Mouse (Mus musculus): ENCODE results near the gene Gm20521. TPM values are rescaled to one million over a fixed set of nuclear protein-coding genes. Genes with fewer than 3 reads are reported as not detected.

The Gm20521 gene
- polyA plus RNA-seq, 1 experiment from 2014 or later, result 0.25 TPM

GRCm38 (mm10) chr14:54929801-54930200 lies 46.6 kb downstream of the Gm20521 start:
- 76% methylated on average over 5 of the region's 5 CpGs for WGBS
- Histone ChIP-seq H3K9me3 (no peaks in the 10 kb centered on the region), H3K27me3 (replicated peaks; ENCODE audit: low read depth, poor library complexity, severe bottlenecking) (peaks cover 11% of the 10 kb centered on the region), H3K36me3 (replicated peaks) (no peaks in the 10 kb centered on the region), H3K4me3 (no peak overlapping the region), H3K27ac (replicated peaks) (0 out of 2 replicates have a peak overlapping the region, but pooled peaks have one; percentile 44), H3K4me1 (peaks cover 62% of the 10 kb centered on the region)
- no peak for DNase-seq (ENCODE audit: low spot score)

GRCm38 (mm10) chr14:54930431-54930830 lies 47.2 kb downstream of the Gm20521 start:
- H3K27me3 ChIP-seq (replicated peaks; ENCODE audit: low read depth, poor library complexity, severe bottlenecking), result peaks cover 11% of the 10 kb centered on the region
- peak overlapping the region; percentile 44; the same call in 1 of the 2 replicates for H3K27ac ChIP-seq (replicated peaks)
- H3K4me1 ChIP-seq, result peaks cover 60% of the 10 kb centered on the region
- no peaks in the 10 kb centered on the region for H3K36me3 ChIP-seq (replicated peaks)
- 30% methylated on average over 2 of the region's 2 CpGs for WGBS
- H3K4me3 ChIP-seq, result no peak overlapping the region
- H3K9me3 ChIP-seq, result no peaks in the 10 kb centered on the region
- no peak for DNase-seq (ENCODE audit: low spot score)

GRCm38 (mm10) chr14:54932645-54933150 lies 49.5 kb downstream of the Gm20521 start, which contains the start of gene Il25:
Gene Il25 (plus strand): TSS chr14:54932695.
- Histone ChIP-seq H3K9me3 (no peaks in the 10 kb centered on the region), H3K27me3 (replicated peaks; ENCODE audit: low read depth, poor library complexity, severe bottlenecking) (peaks cover 11% of the 10 kb centered on the region), H3K4me3 (no peak within 1 kb of the TSS), H3K36me3 (replicated peaks) (no peaks in the 10 kb centered on the region), H3K4me1 (peaks cover 51% of the 10 kb centered on the region), H3K27ac (replicated peaks) (peak within 1 kb of the TSS; percentile 49; the same call in 1 of the 2 replicates)
- WGBS, result 35% methylated on average over 6 of the region's 6 CpGs
- peak; percentile 20 for DNase-seq (ENCODE audit: low spot score)

GRCm38 (mm10) chr14:54935904-54936830 lies 52.9 kb downstream of the Gm20521 start, which contains the start of gene Cmtm5:
Gene Cmtm5 (plus strand): TSS chr14:54936261.
- H3K9me3 ChIP-seq, result no peaks in the 10 kb centered on the region
- no peaks in the 10 kb centered on the region for H3K36me3 ChIP-seq (replicated peaks)
- DNase-seq (ENCODE audit: low spot score), result peak; percentile 38
- 21% methylated on average over 8 of the region's 8 CpGs for WGBS
- H3K4me3 ChIP-seq, result peak within 1 kb of the TSS; percentile 26; the same call in 1 of the 2 replicates
- peak within 1 kb of the TSS; percentile 84 for H3K27ac ChIP-seq (replicated peaks)
- H3K4me1 ChIP-seq, result peaks cover 38% of the 10 kb centered on the region
- no peaks in the 10 kb centered on the region for H3K27me3 ChIP-seq (replicated peaks; ENCODE audit: low read depth, poor library complexity, severe bottlenecking)

- Histone ChIP-seq H3K4me1 (peaks cover 34% of the 10 kb centered on the region), H3K36me3 (replicated peaks) (no peaks in the 10 kb centered on the region), H3K27ac (replicated peaks) (peak overlapping the region; percentile 84), H3K9me3 (no peaks in the 10 kb centered on the region), H3K27me3 (replicated peaks; ENCODE audit: low read depth, poor library complexity, severe bottlenecking) (no peaks in the 10 kb centered on the region), H3K4me3 (peak overlapping the region; percentile 26; the same call in 1 of the 2 replicates)
- 42% methylated on average over 6 of the region's 6 CpGs for WGBS
- DNase-seq (ENCODE audit: low spot score), result no peak
Measured at GRCm38 (mm10) chr14:54936831-54937160, 53.6 kb downstream of the Gm20521 start.

- WGBS, result 90% methylated on average over 16 of the region's 16 CpGs
- Histone ChIP-seq H3K36me3 (replicated peaks) (no peaks in the 10 kb centered on the region), H3K27me3 (replicated peaks; ENCODE audit: low read depth, poor library complexity, severe bottlenecking) (no peaks in the 10 kb centered on the region), H3K4me1 (peaks cover 32% of the 10 kb centered on the region), H3K4me3 (no peak overlapping the region), H3K9me3 (no peaks in the 10 kb centered on the region), H3K27ac (replicated peaks) (no peak overlapping the region)
- no peak for DNase-seq (ENCODE audit: low spot score)
Measured at GRCm38 (mm10) chr14:54937361-54938182, 54.3 kb downstream of the Gm20521 start.

- Histone ChIP-seq H3K36me3 (replicated peaks) (no peaks in the 10 kb centered on the region), H3K27me3 (replicated peaks; ENCODE audit: low read depth, poor library complexity, severe bottlenecking) (no peaks in the 10 kb centered on the region), H3K9me3 (no peaks in the 10 kb centered on the region), H3K4me3 (no peak overlapping the region), H3K4me1 (peaks cover 22% of the 10 kb centered on the region), H3K27ac (replicated peaks) (no peak overlapping the region)
- no peak for DNase-seq (ENCODE audit: low spot score)
- WGBS, result 76% methylated on average over 15 of the region's 15 CpGs
Measured at GRCm38 (mm10) chr14:54938431-54939219, 55.4 kb downstream of the Gm20521 start.

- DNase-seq (ENCODE audit: low spot score), result peak; percentile 79
- Histone ChIP-seq H3K27me3 (replicated peaks; ENCODE audit: low read depth, poor library complexity, severe bottlenecking) (no peaks in the 10 kb centered on the region), H3K4me1 (peaks cover 22% of the 10 kb centered on the region), H3K9me3 (no peaks in the 10 kb centered on the region), H3K36me3 (replicated peaks) (no peaks in the 10 kb centered on the region), H3K27ac (replicated peaks) (no peak overlapping the region), H3K4me3 (no peak overlapping the region; the same call in 1 of the 2 replicates)
- whole genome bisulfite sequencing, result 51% methylated on average over 12 of the region's 12 CpGs
Measured at GRCm38 (mm10) chr14:54939434-54940175, 56.4 kb downstream of the Gm20521 start.

- Histone ChIP-seq H3K9me3 (no peaks in the 10 kb centered on the region), H3K4me3 (no peak overlapping the region), H3K27ac (replicated peaks) (no peak overlapping the region), H3K36me3 (replicated peaks) (no peaks in the 10 kb centered on the region), H3K27me3 (replicated peaks; ENCODE audit: low read depth, poor library complexity, severe bottlenecking) (no peaks in the 10 kb centered on the region), H3K4me1 (peaks cover 20% of the 10 kb centered on the region)
- WGBS, result 75% methylated on average over 3 of the region's 3 CpGs
- DNase-seq (ENCODE audit: low spot score), result no peak
Measured at GRCm38 (mm10) chr14:54940176-54940530, 56.9 kb downstream of the Gm20521 start.

GRCm38 (mm10) chr14:54941024-54941978 lies 58.1 kb downstream of the Gm20521 start:
- Histone ChIP-seq H3K36me3 (replicated peaks) (no peaks in the 10 kb centered on the region), H3K4me3 (no peak overlapping the region), H3K27me3 (replicated peaks; ENCODE audit: low read depth, poor library complexity, severe bottlenecking) (no peaks in the 10 kb centered on the region), H3K9me3 (no peaks in the 10 kb centered on the region), H3K4me1 (peaks cover 12% of the 10 kb centered on the region), H3K27ac (replicated peaks) (no peak overlapping the region)
- DNase-seq (ENCODE audit: low spot score), result no peak
- 70% methylated on average over 13 of the region's 13 CpGs for WGBS

Measured in embryonic facial prominence, embryonic 10.5 days (tissue).